Mouse (Mus musculus): ENCODE data around the gene Ugcg.
A peak's percentile ranks its signal among the peaks of the same experiment; 100 is the strongest.

The Ugcg gene

GRCm38 (mm10) chr4:59188802-59189545 lies at the start of gene Ugcg:
Gene Ugcg, plus strand, starts transcription at chr4:59189257.
- peak; percentile 86 to 91 for DNase-seq (ENCODE audit: low spot score in 2 of 2)

- no peak for DNase-seq (ENCODE audit: low spot score in 2 of 2)
Measured at GRCm38 (mm10) chr4:59149043-59149442, 40.0 kb upstream of the Ugcg start.

- no peak for DNase-seq (ENCODE audit: low spot score in 2 of 2)
Measured at GRCm38 (mm10) chr4:59150907-59151306, 38.1 kb upstream of the Ugcg start.

GRCm38 (mm10) chr4:59151953-59152352 lies 37.1 kb upstream of the Ugcg start:
- DNase-seq (ENCODE audit: low spot score in 2 of 2) = no peak

GRCm38 (mm10) chr4:59156897-59157592 lies 32.0 kb upstream of the Ugcg start:
- DNase-seq (ENCODE audit: low spot score in 2 of 2) = no peak

GRCm38 (mm10) chr4:59157654-59158053 lies 31.4 kb upstream of the Ugcg start:
- no peak for DNase-seq (ENCODE audit: low spot score in 2 of 2)

- no peak for DNase-seq (ENCODE audit: low spot score in 2 of 2)
Measured at GRCm38 (mm10) chr4:59160289-59160688, 28.8 kb upstream of the Ugcg start.

- DNase-seq (ENCODE audit: low spot score in 2 of 2) = no peak
Measured at GRCm38 (mm10) chr4:59160959-59161670, 27.9 kb upstream of the Ugcg start.

GRCm38 (mm10) chr4:59164034-59164433 lies 25.0 kb upstream of the Ugcg start:
- DNase-seq (ENCODE audit: low spot score in 2 of 2) = no peak

GRCm38 (mm10) chr4:59167251-59167847 lies 21.7 kb upstream of the Ugcg start:
- DNase-seq (ENCODE audit: low spot score in 2 of 2) = no peak

- DNase-seq (ENCODE audit: low spot score in 2 of 2) = no peak
Measured at GRCm38 (mm10) chr4:59169981-59170380, 19.1 kb upstream of the Ugcg start.

GRCm38 (mm10) chr4:59172616-59173015 lies 16.4 kb upstream of the Ugcg start:
- DNase-seq (ENCODE audit: low spot score in 2 of 2) = no peak

- no peak for DNase-seq (ENCODE audit: low spot score in 2 of 2)
Measured at GRCm38 (mm10) chr4:59173181-59173922, 15.7 kb upstream of the Ugcg start.

GRCm38 (mm10) chr4:59175003-59175402 lies 14.1 kb upstream of the Ugcg start:
- DNase-seq (ENCODE audit: low spot score in 2 of 2) = no peak

- no peak for DNase-seq (ENCODE audit: low spot score in 2 of 2)
Measured at GRCm38 (mm10) chr4:59175929-59176328, 13.1 kb upstream of the Ugcg start.

GRCm38 (mm10) chr4:59177566-59177965 lies 11.5 kb upstream of the Ugcg start:
- no peak for DNase-seq (ENCODE audit: low spot score in 2 of 2)

GRCm38 (mm10) chr4:59181320-59182271 lies 7.5 kb upstream of the Ugcg start:
- no peak for DNase-seq (ENCODE audit: low spot score in 2 of 2)

GRCm38 (mm10) chr4:59185671-59186070 lies 3.4 kb upstream of the Ugcg start:
- no peak for DNase-seq (ENCODE audit: low spot score in 2 of 2)

- DNase-seq (ENCODE audit: low spot score in 2 of 2) = peak; percentile 61 to 74
Measured at GRCm38 (mm10) chr4:59187289-59187688, 1.8 kb upstream of the Ugcg start.

GRCm38 (mm10) chr4:59188474-59188801 lies 619 bp upstream of the Ugcg start:
- peak in 1 of 2 experiments; percentile 58 for DNase-seq (ENCODE audit: low spot score in 2 of 2)
